Mouse (Mus musculus): ENCODE results near the gene Dnajc7.

Dnajc7 gene

DNA sequence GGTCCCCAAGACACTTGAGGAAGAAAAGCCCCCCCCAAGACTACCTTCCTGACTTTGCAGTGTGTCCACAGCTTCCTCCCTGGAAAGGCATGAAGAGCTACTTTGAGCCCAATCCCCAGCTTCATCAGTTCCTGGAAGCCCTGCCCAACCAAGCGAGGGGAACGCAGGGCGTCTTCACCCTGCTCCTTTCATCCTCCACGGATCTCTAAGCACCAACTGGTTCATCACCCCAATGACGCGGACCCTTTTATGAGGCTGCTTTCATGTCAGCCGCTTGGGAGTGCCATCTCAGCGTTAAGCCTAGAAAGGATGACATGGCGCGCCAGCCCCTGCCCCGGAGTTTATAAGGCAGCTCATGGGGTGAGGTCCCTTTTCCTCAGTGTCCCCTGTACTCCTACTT lies at the start of gene Dnajc7:
Gene Dnajc7 (minus strand): TSS at position 187 of the 400 bp plus-strand sequence.
- ChIA-PET POLR2A (interaction anchor here (0.5 to 6.5 kb wide), 54 partner anchors 8 to 985 kb away, joined by 3 to 97 read pairs (median 4); partner anchors contain the start of genes Acly (in 3 of the 4), Hspb9 (in 2 of the 4), Jup (in 2 of the 4) and Dhx58 (in 1 of the 4)), CTCF (interaction anchor here (0.6 to 2.3 kb wide), 26 partner anchors 9 to 447 kb away, joined by 3 to 13 read pairs (median 3); partner anchors contain the start of genes Acly (in 1 of the 4), Fkbp10 (in 1 of the 4), Jup (in 1 of the 4) and Kat2a (in 1 of the 4))

DNA sequence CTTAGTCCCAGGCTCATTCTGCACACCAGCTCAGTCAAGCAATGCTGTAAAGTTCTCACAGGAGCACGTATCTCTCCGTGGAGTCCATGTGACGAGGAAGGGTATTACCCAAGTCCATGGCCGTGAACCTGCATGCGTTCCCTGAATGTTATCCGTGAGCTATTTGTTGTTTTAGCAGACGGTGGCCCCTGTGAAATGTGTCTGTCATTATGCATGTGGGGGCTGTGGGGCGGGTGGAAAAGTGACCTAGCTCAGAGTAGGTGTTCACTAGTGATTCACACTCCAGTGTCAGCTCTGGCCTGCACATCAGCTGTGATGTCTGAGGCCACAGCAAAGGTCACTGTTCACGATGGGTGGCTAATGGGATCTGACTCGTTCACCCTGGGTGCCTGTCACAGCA lies 39.8 kb upstream of the Dnajc7 start:
- ChIA-PET POLR2A (interaction anchor here in 3 of 4 experiments (0.6 to 4.6 kb wide), 14 partner anchors 8 to 1142 kb away, joined by 3 to 31 read pairs (median 4); partner anchors contain the start of genes Nkiras2 (in 2 of the 3) and Zfp385c (in 1 of the 3)), CTCF (interaction anchor here in 3 of 4 experiments (0.6 to 2.2 kb wide), 9 partner anchors 11 to 100 kb away, joined by 3 to 9 read pairs (median 3); partner anchors contain the start of gene Kcnh4 (in 1 of the 3))

DNA sequence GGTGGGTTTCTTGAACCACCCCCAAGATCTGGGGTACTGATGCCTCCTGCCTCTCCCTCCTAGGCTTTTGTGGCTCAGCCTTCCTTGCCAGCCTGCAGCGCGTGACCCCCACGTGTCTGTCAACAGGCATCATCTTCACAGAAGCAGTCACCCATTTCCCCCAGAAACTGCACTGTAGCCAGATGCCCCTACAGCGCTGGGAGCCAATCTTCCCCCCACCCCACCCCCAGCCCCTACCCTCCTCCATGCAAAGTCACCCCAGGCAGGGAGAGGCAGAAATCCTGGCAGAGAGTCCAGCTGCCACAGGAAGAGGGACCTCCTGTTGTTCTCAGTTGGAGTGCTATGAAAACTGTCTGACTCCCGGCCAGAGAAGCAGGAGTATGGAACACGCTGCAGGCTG lies 36.5 kb upstream of the Dnajc7 start:
- POLR2A ChIA-PET = interaction anchor here in 3 of 4 experiments (0.6 to 2.9 kb wide), 15 partner anchors 9 to 204 kb away, joined by 3 to 16 read pairs (median 4); partner anchors contain the start of genes Klhl11 (in 2 of the 3) and Zfp385c (in 1 of the 3)
- CTCF ChIA-PET = interaction anchor here (0.5 to 3.9 kb wide), 12 partner anchors 9 to 178 kb away, joined by 3 to 28 read pairs (median 4); no protein-coding TSS in a partner anchor

DNA sequence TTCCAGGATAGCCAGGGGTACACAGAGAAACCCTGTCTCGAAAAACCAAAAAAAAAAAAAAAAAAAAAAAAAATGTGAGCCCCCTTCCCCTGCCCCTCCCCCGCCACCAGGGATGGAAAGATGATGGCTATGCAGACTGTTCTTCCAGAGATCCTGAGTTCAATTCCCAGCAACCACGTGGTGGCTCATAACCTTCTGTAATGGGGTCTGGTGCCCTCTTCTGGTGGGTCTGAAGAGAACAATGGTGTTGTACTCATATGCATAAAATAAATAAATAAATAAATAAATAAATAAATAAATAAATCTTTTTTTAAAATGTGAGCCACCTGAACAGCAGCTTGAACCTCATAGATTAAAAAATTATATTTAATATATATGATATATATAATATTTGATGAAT lies 35.6 kb upstream of the Dnajc7 start:
- CTCF ChIA-PET = interaction anchor here (0.6 to 3.9 kb wide), 8 partner anchors 8 to 333 kb away, joined by 3 to 28 read pairs (median 5); no protein-coding TSS in a partner anchor
- POLR2A ChIA-PET = interaction anchor here in 2 of 4 experiments (0.8 to 2.9 kb wide), 11 partner anchors 9 to 336 kb away, joined by 3 to 16 read pairs (median 4); partner anchors contain the start of genes Dnajc7 (in 1 of the 2), Eif1 (in 1 of the 2), Klhl11 (in 1 of the 2) and Nkiras2 (in 1 of the 2)

DNA sequence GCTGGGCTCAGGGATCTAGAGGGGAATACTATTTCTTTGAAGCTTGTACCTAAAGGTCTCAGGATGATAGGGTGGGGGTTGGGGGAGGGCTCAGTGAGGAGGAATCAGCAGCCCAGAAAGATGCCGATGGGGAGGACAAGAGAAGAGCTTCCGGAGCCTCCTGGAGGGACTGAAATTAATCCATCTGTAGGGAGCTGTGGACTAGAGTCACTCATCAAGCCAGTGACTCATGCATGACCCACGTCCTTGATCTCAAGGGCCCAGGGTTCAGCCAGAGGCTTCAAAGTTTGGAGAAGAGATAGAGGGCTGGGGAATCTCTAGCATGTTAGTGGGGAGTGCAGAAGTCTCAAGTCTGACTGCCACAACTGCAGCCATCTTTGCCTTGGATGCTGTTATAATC lies 31.8 kb upstream of the Dnajc7 start:
- CTCF ChIA-PET = interaction anchor here in 3 of 4 experiments (0.6 to 5.2 kb wide), 5 partner anchors 11 to 148 kb away, joined by 3 to 34 read pairs (median 3); partner anchors contain the start of gene Acly (in 1 of the 3)

DNA sequence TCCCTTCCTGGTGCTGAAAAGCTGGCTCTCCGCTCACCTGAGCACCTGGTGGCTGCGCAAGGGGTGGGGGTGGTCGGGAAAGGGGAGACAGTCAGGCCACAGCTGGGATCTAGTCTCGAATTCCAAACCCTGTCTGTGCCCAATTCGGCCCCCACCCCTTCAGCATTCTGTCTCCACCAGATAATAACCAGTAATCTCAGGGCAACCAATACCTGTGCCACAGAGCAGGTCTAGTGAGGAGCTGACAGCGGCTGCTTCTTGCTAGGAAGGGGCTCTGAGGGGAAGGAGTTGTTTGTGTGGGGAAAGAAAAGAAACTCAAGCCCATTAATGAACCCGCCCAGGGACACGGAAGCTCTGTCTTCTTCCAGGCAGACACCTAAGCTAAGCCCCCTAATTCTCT lies 31.2 kb upstream of the Dnajc7 start:
- ChIA-PET POLR2A (interaction anchor here in 3 of 4 experiments (0.6 to 2.3 kb wide), 15 partner anchors 8 to 431 kb away, joined by 3 to 6 read pairs (median 3); partner anchors contain the start of genes Acly (in 1 of the 3), Coasy (in 1 of the 3) and Stat3 (in 1 of the 3)), CTCF (interaction anchor here in 2 of 4 experiments (1.0 to 5.2 kb wide), 4 partner anchors 11 to 124 kb away, joined by 3 to 34 read pairs (median 4); partner anchors contain the start of gene Acly (in 1 of the 2))

More for the DNA sequence above, 31.8 kb upstream of the Dnajc7 start:
- POLR2A ChIA-PET = interaction anchor here in 3 of 4 experiments (0.6 to 1.7 kb wide), 11 partner anchors 8 to 431 kb away, joined by 3 to 5 read pairs (median 3); partner anchors contain the start of gene Coasy (in 1 of the 3)

DNA sequence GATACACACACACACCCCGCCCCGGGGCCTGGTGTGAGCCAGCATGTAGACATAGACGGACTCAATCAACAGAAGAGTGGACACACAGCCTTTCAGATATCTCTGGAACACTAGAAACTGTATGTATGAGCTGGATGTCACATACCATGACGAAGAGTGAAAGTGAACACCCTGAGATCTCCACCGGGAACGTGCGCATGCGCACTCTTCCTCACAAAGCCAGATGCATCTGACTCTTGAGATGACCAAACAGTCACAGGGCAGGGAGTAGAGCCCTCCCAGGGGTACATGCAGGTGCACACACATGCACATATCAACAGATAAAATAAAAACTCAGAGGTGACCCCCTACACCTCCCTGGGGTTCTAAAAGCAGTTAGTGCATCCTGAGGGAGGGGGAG lies 28.4 kb upstream of the Dnajc7 start:
- ChIA-PET POLR2A (interaction anchor here in 2 of 4 experiments (0.9 to 1.5 kb wide), 3 partner anchors 12 to 34 kb away, joined by 3 read pairs; no protein-coding TSS in a partner anchor), CTCF (interaction anchor here in 2 of 4 experiments (0.9 to 2.8 kb wide), 3 partner anchors 8 to 47 kb away, joined by 3 to 28 read pairs (median 14); no protein-coding TSS in a partner anchor)

DNA sequence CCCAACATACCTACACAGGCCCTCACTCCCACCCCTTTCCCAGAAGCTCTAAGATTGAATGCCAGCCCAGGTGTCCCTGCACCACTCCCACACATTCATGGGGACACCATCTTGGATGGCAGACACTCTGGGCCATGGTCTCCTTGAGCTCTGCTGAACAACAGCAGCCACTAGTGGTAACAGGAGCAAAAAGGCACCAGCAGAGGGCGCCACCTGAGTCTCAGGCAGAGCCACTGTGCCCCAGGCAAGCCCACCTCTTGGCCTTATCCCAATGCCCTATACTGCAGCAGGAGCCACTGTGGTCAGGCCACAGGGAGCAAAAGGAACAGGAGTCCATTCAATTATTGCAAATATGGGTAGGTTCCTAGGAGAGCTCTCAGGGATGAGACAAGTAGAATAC lies 26.3 kb upstream of the Dnajc7 start:
- CTCF ChIA-PET = interaction anchor here (0.5 to 2.8 kb wide), 61 partner anchors 9 to 392 kb away, joined by 3 to 28 read pairs (median 4); partner anchors contain the start of genes Zfp385c (in 2 of the 4), Acly (in 1 of the 4), Cavin1 (in 1 of the 4) and Dhx58 (in 1 of the 4)
- POLR2A ChIA-PET = interaction anchor here in 3 of 4 experiments (0.6 to 1.3 kb wide), 13 partner anchors 9 to 708 kb away, joined by 3 to 8 read pairs (median 3); partner anchors contain the start of genes Dhx58 (in 1 of the 3), Hcrt (in 1 of the 3) and Zfp385c (in 1 of the 3)

DNA sequence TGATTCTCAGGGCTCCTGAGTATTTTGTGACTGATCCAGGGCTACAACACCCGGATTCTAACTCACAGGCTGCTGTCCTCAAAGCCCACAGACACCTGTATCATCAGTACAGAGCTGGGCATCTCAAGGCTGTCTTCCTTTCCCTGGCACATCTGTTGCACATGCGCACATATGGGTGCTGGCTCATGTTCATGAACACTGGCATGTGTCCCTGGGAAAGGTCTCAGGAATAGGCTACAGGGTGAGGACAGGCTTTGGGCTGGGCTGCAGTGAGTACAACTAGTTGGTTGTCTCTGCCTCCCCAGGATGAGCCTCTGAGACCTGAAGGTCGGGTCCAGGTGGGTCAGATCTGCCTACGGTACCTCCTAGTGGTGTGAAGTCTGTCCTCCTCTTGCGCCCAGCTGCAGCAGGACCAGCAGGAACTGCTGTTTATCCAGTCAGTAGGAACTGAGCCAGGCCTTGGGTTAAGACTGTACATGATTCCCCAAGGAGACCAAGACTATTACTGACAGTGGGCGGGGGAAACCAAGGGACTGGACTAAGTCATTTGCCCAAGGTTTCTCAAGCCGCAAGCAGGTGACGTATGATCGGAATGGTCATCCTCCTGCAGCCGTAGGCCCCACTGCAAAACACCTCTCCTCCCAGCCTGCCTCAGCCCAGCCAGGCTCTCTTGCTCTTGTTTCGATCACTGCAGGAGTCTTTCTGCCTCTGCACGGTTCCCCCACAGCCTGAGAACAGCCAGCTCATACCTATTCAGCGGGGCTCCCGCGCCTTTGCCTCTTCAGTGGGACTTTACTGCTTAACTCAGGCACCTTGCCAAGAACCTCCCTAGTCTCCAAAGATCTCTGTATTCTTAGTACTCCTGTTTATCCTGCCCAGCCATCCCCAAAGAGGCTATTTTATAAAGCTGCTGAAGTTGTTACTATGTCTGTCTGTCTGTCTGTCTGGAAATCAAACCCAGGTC lies 23.9 kb upstream of the Dnajc7 start:
- CTCF ChIA-PET = interaction anchor here in 2 of 4 experiments (0.7 to 1.1 kb wide), 3 partner anchors 10 to 314 kb away, joined by 3 to 5 read pairs (median 4); partner anchors contain the start of gene Zfp385c (in 1 of the 2)

DNA sequence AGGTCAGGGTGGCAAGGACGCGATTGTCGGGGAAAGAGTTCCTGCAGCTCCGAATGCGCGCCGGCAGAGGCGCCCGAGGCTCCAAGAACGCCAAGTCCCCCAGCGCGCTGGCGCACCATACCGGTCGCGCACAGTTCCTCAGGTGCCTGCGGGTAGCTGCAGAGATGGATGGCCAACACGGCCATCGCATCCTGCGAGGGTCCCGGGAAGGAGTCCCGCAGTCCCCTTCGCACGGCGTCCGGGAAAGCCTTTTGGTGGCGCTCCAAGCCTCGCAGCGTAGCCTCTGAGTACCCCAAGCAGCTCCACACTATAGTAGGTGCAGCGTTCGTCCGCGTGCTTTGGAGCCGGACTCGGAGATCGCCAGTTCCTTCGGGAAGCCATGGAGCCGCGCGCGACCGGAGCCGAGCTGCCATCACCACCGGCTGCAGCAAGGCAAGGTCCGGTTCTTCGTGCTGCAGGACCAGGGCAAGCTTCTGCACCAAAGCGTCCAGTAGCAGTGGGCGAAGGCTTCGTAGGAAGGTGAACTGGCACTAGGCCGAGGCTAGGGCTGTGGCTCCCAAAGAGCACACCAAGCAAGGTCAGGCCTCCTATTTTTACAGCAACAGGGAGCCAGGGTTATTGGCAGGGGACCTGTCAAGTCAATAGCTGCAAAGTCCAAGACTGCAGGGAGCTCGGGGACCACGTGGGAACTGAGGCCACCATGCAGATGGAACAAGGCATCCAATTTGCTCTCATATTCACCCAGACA lies 20.4 kb upstream of the Dnajc7 start:
- CTCF ChIA-PET = interaction anchor here (0.5 to 3.2 kb wide), 40 partner anchors 9 to 537 kb away, joined by 3 to 34 read pairs (median 5); partner anchors contain the start of genes Dnajc7 (in 2 of the 4), Nkiras2 (in 2 of the 4), Dhx58 (in 1 of the 4) and Fkbp10 (in 1 of the 4)
- POLR2A ChIA-PET = interaction anchor here (0.5 to 2.9 kb wide), 57 partner anchors 9 to 1442 kb away, joined by 3 to 20 read pairs (median 4); partner anchors contain the start of genes Dnajc7 (in 3 of the 4), Acly (in 2 of the 4), Klhl11 (in 2 of the 4) and Nkiras2 (in 2 of the 4)

More for the DNA sequence above, 23.9 kb upstream of the Dnajc7 start:
- POLR2A ChIA-PET = interaction anchor here in 1 of 4 experiments (1.2 to 1.3 kb wide), 2 partner anchors 38 to 48 kb away, joined by 3 read pairs; partner anchors contain the start of gene Zfp385c

DNA sequence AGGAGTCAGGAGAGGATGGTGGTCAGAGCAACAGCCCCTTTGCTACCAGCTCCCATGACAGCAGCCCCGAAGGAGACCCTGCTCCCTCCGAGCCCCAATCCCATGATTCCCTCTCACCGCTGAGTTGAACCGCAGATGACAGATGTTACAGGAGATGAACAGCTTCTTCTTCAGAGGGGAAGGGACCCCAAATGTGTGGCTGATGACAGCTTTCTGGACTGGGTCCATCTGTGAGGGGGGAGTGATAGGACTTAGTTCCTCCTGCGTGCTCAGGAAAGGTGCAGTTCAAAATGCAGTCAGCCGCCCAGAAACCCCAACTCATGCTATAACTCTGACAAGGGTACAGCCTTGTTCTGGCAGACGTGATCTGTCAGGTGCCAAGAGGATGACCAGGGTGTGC lies 14.6 kb upstream of the Dnajc7 start:
- ChIA-PET CTCF (interaction anchor here in 2 of 4 experiments (0.5 to 1.5 kb wide), 2 partner anchors 14 to 60 kb away, joined by 3 read pairs; no protein-coding TSS in a partner anchor), POLR2A (interaction anchor here in 2 of 4 experiments (1.1 to 1.4 kb wide), 3 partner anchors 14 to 77 kb away, joined by 3 to 7 read pairs (median 4); partner anchors contain the start of genes Dnajc7 (in 1 of the 2) and Nkiras2 (in 1 of the 2))

DNA sequence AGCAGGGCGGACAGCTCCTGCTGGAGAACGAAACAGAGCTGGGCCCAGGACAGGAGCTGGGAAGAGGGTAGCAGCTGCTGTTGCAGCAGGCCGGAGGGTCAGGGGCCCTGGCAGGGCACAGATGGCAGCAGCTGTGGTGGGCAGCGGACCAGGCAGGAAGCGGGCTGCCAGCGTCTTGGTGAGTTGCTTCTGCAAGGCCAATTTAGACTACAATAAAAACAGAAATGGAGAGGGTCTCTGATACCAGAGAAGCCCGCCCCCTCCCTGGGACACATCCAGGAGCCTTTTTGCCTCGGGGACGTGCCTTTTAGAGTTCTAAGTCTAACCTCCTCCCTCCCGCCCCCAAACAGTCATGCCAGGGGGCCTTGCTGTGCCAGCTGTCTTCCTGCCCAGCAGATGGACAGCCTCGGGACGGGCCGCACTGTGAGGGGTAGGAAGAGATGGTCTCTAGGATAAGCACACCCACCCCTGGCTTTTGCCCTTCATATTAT lies 8.9 kb upstream of the Dnajc7 start:
- ChIA-PET CTCF (interaction anchor here in 3 of 4 experiments (0.9 to 6.4 kb wide), 9 partner anchors 8 to 66 kb away, joined by 3 to 34 read pairs (median 5); partner anchors contain the start of genes Dnajc7 (in 1 of the 3), Nkiras2 (in 1 of the 3) and Zfp385c (in 1 of the 3)), POLR2A (interaction anchor here (0.5 to 8.2 kb wide), 18 partner anchors 9 to 543 kb away, joined by 3 to 53 read pairs (median 4); partner anchors contain the start of genes Dnajc7 (in 3 of the 4), Nkiras2 (in 2 of the 4) and Dhx58 (in 1 of the 4))

DNA sequence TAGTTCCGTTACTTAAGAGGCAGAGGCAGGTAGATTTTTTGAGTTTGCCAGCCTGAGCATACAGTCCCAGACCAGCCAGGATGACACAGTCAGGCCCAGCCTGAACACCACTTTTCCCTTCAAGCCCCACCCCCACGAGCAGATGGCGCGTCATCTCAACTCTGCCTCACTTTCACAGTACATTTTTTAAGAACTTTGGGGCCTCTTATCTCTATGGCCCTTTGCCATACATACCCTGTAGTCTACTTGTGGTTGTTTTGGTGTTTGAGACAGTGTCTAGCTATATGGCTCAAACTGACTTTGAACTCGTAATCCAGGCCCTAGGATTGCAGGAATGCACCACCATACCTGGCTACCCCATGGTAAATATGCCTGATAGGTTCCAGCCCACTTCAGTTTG lies 8.1 kb upstream of the Dnajc7 start:
- POLR2A ChIA-PET = interaction anchor here in 3 of 4 experiments (0.5 to 8.2 kb wide), 15 partner anchors 8 to 86 kb away, joined by 3 to 53 read pairs (median 4); partner anchors contain the start of genes Dnajc7 (in 2 of the 3), Nkiras2 (in 2 of the 3) and Dhx58 (in 1 of the 3)
- CTCF ChIA-PET = interaction anchor here (0.9 to 6.4 kb wide), 12 partner anchors 8 to 80 kb away, joined by 3 to 34 read pairs (median 4); partner anchors contain the start of genes Dnajc7 (in 1 of the 4), Nkiras2 (in 1 of the 4) and Zfp385c (in 1 of the 4)

DNA sequence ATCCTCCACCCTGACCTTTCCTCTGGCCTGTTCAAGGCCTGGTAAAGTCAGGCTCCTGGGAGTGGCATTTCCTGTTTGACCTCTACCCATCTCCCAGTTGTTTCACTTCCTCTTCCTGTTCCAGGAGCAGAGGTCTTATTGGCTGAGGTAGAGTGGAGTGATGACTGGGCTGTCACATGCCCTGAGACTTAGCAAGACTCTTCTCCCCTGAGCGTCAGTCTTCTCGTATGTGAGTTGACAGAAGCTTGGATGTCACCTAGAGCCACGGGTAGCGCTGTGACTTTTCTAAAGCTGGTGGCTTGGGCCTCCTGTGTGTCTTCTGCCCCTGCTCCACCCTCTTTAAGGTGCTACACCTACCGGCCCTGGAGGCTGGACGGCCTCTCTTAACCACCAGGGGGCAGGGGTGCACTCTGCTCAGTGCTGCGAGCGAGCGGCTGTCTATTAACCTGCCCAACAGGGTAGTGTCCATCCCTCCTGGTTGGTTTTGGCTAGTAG lies 6.8 kb upstream of the Dnajc7 start:
- POLR2A ChIA-PET = interaction anchor here (0.5 to 8.2 kb wide), 31 partner anchors 7 to 1851 kb away, joined by 3 to 53 read pairs (median 4); partner anchors contain the start of genes Acly (in 2 of the 4), Nkiras2 (in 2 of the 4), Zfp385c (in 2 of the 4) and Dhx58 (in 1 of the 4)

More for the DNA sequence above, 6.8 kb upstream of the Dnajc7 start:
- CTCF ChIA-PET = interaction anchor here (0.5 to 6.4 kb wide), 30 partner anchors 8 to 505 kb away, joined by 3 to 34 read pairs (median 5); partner anchors contain the start of genes Zfp385c (in 2 of the 4), Jup (in 1 of the 4) and Nkiras2 (in 1 of the 4)
